Mouse (Mus musculus) heart, embryonic 13.5 days (tissue): ENCODE measurements around the gene Ntng1. TPM values are rescaled to one million over a fixed set of nuclear protein-coding genes. Genes with fewer than 3 reads are reported as not detected.
"Not testable (repeated sequence)": the region's sequence is repeated elsewhere in the genome, so short reads cannot be mapped to it uniquely, and the experiment has no call there.

ENCODE experiments used
- ATAC-seq: fragments of 200-750 bp; cut with Nextera tagmentation; 2 replicates; pipeline ENCODE4 v1.8.0; 2017; ENCODE audit warnings: moderate TSS enrichment; ENCODE audit not compliant: insufficient number of reproducible peaks, low FRiP score, low TSS enrichment; ENCODE audit errors: extremely low read depth
- H3K27ac ChIP-seq: fragments of 300-500 bp; sonication (generic); replicated peaks from 2 replicates; pipeline ENCODE4 v1.5.1; 2015; ENCODE audit warnings: moderate library complexity, mild to moderate bottlenecking, inconsistent platforms
- H3K27me3 ChIP-seq: fragments of 300-500 bp; sonication (generic); replicated peaks from 2 replicates; pipeline ENCODE4 v1.6.1; 2015; ENCODE audit warnings: mild to moderate bottlenecking, inconsistent platforms
- H3K36me3 ChIP-seq: fragments of 300-500 bp; sonication (generic); 2 replicates; pipeline ENCODE4 v1.6.1; 2015; ENCODE audit warnings: mild to moderate bottlenecking, inconsistent platforms
- H3K4me1 ChIP-seq: fragments of 300-500 bp; sonication (generic); 2 replicates; pipeline ENCODE4 v1.6.1; 2015; ENCODE audit warnings: inconsistent platforms
- H3K4me2 ChIP-seq: fragments of 300-500 bp; sonication (generic); 2 replicates; pipeline ENCODE4 v1.6.1; 2015; ENCODE audit warnings: inconsistent platforms, mild to moderate bottlenecking, moderate library complexity
- H3K4me3 ChIP-seq: fragments of 300-500 bp; sonication (generic); 2 replicates; pipeline ENCODE4 v1.5.1; 2015; ENCODE audit warnings: moderate library complexity, mild to moderate bottlenecking, inconsistent platforms
- H3K9ac ChIP-seq: fragments of 300-500 bp; sonication (generic); 2 replicates; pipeline ENCODE4 v1.6.1; 2015; ENCODE audit warnings: inconsistent platforms, mild to moderate bottlenecking, moderate library complexity
- H3K9me3 ChIP-seq: fragments of 300-500 bp; sonication (generic); 2 replicates; pipeline ENCODE4 v1.6.1; 2016; ENCODE audit warnings: inconsistent platforms
- WGBS: fragments of 180-500 bp; shearing (Covaris S2); methylation state at CpG from one replicate; pipeline ENCODE4 v1.1.7; 2015; ENCODE audit warnings: mixed read lengths; 5-methylcytosine and 5-hydroxymethylcytosine counted together
- polyA plus RNA-seq: library from polyadenylated mRNA; unstranded; fragments of >200 nt; fragmentation: Nextera tagmentation; extraction: Ambion mirVana; gene quantifications from 2 replicates; pipeline ENCODE4 v1.2.1, GENCODE M21; 2015

Gene Ntng1
- polyA plus RNA-seq, 1 experiment from 2014 or later, result 0.82 TPM

DNA sequence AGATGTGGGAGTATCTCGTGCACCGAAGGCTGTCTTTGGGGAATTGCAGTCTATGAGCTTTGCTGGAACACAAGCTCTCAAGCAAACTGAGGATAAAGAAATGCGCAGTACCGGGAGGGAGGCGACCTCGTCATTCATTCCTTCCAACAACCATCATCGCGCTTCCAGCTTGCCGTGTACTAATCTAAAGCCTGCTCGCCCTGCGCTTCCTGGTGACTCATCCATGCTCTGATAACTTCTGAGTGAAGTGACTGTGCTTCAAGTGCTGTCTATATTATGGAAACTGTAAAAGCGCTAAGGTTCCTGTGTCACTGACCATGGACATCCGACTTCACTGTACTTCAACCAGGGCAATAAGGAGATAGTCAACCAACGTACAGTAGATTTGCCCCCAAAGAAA, 371.7 kb downstream of the Ntng1 start:
- 26% methylated on average over 14 of the region's 14 CpGs for WGBS
- H3K27me3 ChIP-seq, result 0 out of 2 replicates have a peak, but pooled peaks cover 7% of the 10 kb centered on the region
- H3K9me3 ChIP-seq, result no peaks in the 10 kb centered on the region
- H3K36me3 ChIP-seq, result no peaks in the 10 kb centered on the region
- ATAC-seq, result no peak
- peak overlapping the region; percentile 61 for H3K4me2 ChIP-seq
- H3K27ac ChIP-seq, result no peak overlapping the region; the same call in 1 of the 2 replicates
- peaks cover 32% of the 10 kb centered on the region for H3K4me1 ChIP-seq
- peak overlapping the region; percentile 24; the same call in 1 of the 2 replicates for H3K4me3 ChIP-seq
- 0 out of 2 replicates have a peak overlapping the region, but pooled peaks have one; percentile 7 for H3K9ac ChIP-seq

DNA sequence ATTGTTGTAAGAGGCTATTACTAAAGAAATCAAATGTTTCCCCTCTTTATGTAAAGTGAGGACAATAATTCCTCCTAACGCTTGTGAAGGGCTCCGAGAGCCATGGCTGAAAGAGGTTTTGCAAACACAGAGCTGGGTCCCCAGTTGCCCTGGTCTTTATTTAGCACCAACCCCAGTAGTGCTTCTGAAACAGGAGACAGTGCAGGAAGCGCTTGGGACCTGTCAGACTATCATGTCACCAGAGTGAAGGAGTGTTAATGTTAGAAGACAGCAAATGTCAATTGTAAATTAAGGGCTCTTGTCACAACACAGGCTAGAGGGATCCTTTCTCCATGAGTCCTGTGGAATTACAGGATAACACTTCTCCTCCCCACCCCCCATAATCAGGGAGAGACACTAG, 376.9 kb downstream of the Ntng1 start:
- Histone ChIP-seq H3K4me2 (no peak overlapping the region), H3K4me3 (no peak overlapping the region), H3K27ac (peak overlapping the region; percentile 32; the same call in 1 of the 2 replicates), H3K4me1 (peaks cover 43% of the 10 kb centered on the region), H3K9ac (no peak overlapping the region), H3K9me3 (no peaks in the 10 kb centered on the region), H3K36me3 (no peaks in the 10 kb centered on the region), H3K27me3 (no peaks in the 10 kb centered on the region)
- 50% methylated on average over 3 of the region's 3 CpGs for WGBS
- ATAC-seq, result no peak

GRCm38 (mm10) chr3:109765608-109766007, 378.2 kb downstream of the Ntng1 start:
- H3K9me3 ChIP-seq, result no peaks in the 10 kb centered on the region
- no peak overlapping the region for H3K4me3 ChIP-seq
- no peak for ATAC-seq
- H3K4me1 ChIP-seq, result peaks cover 32% of the 10 kb centered on the region
- H3K9ac ChIP-seq, result no peak overlapping the region
- 60% methylated on average over 2 of the region's 2 CpGs for WGBS
- H3K27ac ChIP-seq, result peak overlapping the region; percentile 51
- no peaks in the 10 kb centered on the region for H3K27me3 ChIP-seq
- peak overlapping the region; percentile 30 for H3K4me2 ChIP-seq
- no peaks in the 10 kb centered on the region for H3K36me3 ChIP-seq

- no peak overlapping the region for H3K4me3 ChIP-seq
- H3K4me1 ChIP-seq, result peaks cover 31% of the 10 kb centered on the region
- peak overlapping the region; percentile 51; the same call in 1 of the 2 replicates for H3K27ac ChIP-seq
- H3K4me2 ChIP-seq, result peak overlapping the region; percentile 30
- no peaks in the 10 kb centered on the region for H3K9me3 ChIP-seq
- no peak for ATAC-seq
- no peaks in the 10 kb centered on the region for H3K27me3 ChIP-seq
- no peak overlapping the region for H3K9ac ChIP-seq
- WGBS, result 11% methylated on average over 4 of the region's 4 CpGs
- H3K36me3 ChIP-seq, result no peaks in the 10 kb centered on the region
These were observed 378.7 kb downstream of the Ntng1 start for GRCm38 (mm10) chr3:109765141-109765540.

DNA sequence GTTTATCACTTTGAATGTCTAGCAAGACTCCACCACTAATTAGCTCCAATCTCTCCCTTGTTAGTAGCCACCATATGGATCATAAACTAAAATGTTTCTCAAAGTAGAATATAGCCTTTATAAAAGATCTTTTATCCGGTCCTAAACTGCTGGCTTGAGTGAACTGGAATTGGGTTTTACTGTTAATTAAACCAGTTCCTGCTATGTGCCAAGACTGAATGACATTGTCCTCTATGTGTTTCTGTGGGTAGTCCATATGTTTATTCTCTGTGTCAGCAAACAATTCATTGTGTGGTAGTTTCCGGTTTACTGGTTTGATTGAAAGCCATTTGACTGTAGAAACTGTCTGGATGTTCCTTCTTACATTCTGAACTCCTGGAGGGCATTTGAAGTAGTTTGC, 387.4 kb downstream of the Ntng1 start:
- no peak overlapping the region for H3K27ac ChIP-seq
- no peaks in the 10 kb centered on the region for H3K36me3 ChIP-seq
- H3K27me3 ChIP-seq, result no peaks in the 10 kb centered on the region
- no peak overlapping the region for H3K9ac ChIP-seq
- 79% methylated on average over 2 of the region's 2 CpGs for WGBS
- no peaks in the 10 kb centered on the region for H3K4me1 ChIP-seq
- H3K9me3 ChIP-seq, result no peaks in the 10 kb centered on the region
- no peak for ATAC-seq
- no peak overlapping the region for H3K4me3 ChIP-seq
- no peak overlapping the region for H3K4me2 ChIP-seq

DNA sequence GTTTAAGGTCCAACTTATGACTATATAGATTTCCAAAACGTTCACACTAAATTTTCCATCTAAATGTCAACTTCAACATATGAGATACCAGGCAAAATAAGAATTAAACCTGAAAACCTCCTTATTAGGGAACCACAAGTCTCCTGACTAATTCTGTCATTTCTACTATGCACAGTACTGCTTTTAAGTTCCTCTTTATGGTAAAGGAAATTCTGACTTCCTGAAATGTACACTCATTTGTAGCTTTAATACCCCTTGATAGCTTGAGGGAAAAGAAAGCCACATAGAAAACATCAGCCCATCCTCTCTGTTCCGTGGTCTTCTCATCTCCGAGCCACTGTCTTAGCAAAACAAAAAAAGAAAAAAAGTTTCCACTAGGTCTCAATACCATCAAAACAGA, 396.2 kb downstream of the Ntng1 start:
- H3K4me1 ChIP-seq, H3K4me3 ChIP-seq, H3K9ac ChIP-seq, H3K27me3 ChIP-seq, H3K4me2 ChIP-seq, ATAC-seq, H3K9me3 ChIP-seq, H3K36me3 ChIP-seq, H3K27ac ChIP-seq: not testable (repeated sequence)
- WGBS, result 41% methylated on average over 3 of the region's 3 CpGs

DNA sequence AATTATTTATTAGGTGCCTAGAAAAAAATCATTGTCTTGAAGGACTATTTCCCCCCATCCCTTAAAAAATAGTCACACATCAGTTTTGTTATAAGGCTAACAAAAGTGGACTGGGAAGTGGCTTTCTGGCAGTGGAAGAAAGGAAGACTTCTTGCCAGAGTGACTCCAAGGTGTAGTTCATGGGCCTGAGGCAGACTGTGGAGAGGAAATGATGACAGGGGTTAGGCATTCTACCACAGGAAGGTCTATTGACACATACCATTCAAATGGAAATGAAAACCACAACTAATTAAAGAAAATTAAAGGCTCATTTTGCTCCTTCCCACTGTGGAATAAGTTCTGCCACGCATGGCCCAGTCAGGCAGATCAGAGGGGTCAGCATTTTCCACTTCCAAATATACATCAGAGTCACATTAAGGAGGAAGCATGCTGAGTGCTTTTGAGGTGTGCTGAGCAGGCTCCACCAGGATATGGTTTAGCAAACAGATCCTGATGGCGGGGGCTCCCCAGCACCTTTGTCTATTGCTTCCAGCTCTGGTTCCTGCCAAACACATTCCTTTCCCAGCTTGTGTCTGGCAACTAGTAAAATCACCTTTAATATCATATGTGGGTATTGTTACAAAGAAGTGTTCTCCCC, 403.2 kb downstream of the Ntng1 start:
- no peak overlapping the region for H3K4me2 ChIP-seq
- H3K4me1 ChIP-seq, result peaks cover 9% of the 10 kb centered on the region; the same call in 1 of the 2 replicates
- H3K27ac ChIP-seq, result no peak overlapping the region
- no peaks in the 10 kb centered on the region for H3K27me3 ChIP-seq
- H3K4me3 ChIP-seq, result no peak overlapping the region
- no peak overlapping the region for H3K9ac ChIP-seq
- H3K36me3 ChIP-seq, result no peaks in the 10 kb centered on the region
- H3K9me3 ChIP-seq, result no peaks in the 10 kb centered on the region
- no peak for ATAC-seq
- 43% methylated on average over 2 of the region's 2 CpGs for WGBS

DNA sequence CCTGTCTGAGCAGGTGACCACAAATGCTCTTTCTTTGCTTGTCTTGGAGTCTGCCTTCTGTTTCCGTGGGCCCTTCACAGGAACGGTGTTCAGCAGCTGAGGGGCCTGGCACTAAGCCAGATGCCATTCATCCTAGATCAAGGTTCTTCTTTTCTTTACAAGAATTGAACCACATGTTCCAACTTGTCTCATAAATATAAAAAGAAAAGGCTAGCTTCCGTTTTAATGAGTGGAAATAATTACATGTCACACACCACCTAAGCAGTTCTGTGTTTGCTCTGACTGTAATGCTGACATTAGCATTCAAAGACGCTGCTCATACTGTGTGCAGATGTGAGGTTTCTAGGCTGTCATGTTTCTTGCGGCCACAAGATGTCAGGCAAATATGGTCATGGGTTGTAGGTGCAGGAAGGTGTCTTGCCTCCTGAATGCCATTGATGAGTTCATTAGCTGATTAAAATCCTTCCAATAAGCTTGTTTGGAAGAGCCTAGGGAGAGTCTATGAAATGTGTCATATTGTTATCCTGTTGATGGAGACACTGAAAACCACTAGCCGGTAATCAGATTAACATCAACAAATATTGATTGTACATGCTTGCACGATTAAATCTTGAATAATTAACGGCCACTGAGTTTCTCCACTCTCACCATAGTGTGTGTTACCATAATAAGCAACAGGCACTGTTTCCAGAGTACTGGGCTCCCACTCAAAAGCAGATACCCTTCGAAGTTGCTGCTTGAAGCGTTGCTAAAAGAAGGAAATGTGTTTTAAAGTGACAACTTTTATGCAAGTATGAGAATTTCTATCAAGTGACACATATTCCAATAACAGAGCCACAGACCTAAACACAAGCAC, 411.3 kb downstream of the Ntng1 start:
- no peak for ATAC-seq

GRCm38 (mm10) chr3:109731592-109732230, 412.1 kb downstream of the Ntng1 start:
- Histone ChIP-seq H3K36me3 (no peaks in the 10 kb centered on the region), H3K4me1 (peaks cover 4% of the 10 kb centered on the region; the same call in 1 of the 2 replicates), H3K27me3 (0 out of 2 replicates have a peak, but pooled peaks cover 5% of the 10 kb centered on the region), H3K27ac (no peak overlapping the region), H3K4me2 (no peak overlapping the region), H3K4me3 (no peak overlapping the region), H3K9ac (no peak overlapping the region), H3K9me3 (no peaks in the 10 kb centered on the region)
- 69% methylated on average over 5 of the region's 5 CpGs for WGBS
- no peak for ATAC-seq

More for the DNA sequence above, 411.3 kb downstream of the Ntng1 start:
- no peak overlapping the region for H3K9ac ChIP-seq
- H3K27ac ChIP-seq, result no peak overlapping the region
- no peaks in the 10 kb centered on the region for H3K9me3 ChIP-seq
- no peak overlapping the region for H3K4me2 ChIP-seq
- H3K4me3 ChIP-seq, result no peak overlapping the region
- WGBS, result 44% methylated on average over 10 of the region's 10 CpGs
- 0 out of 2 replicates have a peak, but pooled peaks cover 5% of the 10 kb centered on the region for H3K27me3 ChIP-seq
- H3K36me3 ChIP-seq, result no peaks in the 10 kb centered on the region
- H3K4me1 ChIP-seq, result peaks cover 4% of the 10 kb centered on the region; the same call in 1 of the 2 replicates
